Mouse (Mus musculus): ENCODE data around the gene Efcab1. TPM values are rescaled to one million over a fixed set of nuclear protein-coding genes. Genes with fewer than 3 reads are reported as not detected.

Gene Efcab1
- polyA plus RNA-seq, 1 experiment from 2014 or later, result 0.14 TPM

DNA sequence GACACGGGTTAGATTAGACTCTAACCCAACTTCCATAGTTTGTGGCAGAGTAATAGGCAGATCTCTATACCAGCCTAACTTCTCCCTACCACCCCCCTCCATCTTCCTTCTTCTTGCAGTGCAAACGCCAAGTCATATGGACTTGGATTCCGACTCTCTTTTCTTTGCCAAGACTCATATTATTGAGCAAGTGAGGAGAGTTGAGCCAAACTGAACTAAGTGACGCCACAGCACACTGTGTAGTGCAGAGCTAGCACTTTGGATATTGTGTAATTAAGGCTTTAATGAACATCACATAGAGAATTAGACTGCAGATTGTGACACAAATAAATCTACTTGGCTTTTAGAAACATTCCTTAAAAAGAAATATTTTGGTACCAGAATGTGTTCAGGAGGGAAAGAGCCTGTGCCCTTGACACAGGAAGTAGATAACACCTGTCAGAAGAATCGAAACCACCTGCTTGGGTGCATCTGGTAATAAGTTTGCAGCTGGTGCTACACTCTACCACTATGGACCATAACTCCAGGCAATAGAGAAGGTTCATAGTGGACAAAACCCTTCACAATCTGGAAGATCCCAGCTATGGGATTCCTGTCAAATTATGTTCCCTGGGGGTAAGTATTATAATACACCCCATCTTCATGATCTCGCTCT, 83.3 kb downstream of the Efcab1 start:
- Histone ChIP-seq H3K27ac (ENCODE audit: low read depth) (no peak overlapping the region), H3K4me1 (ENCODE audit: insufficient read depth) (no peaks in the 10 kb centered on the region), H3K4me2 (ENCODE audit: low read depth, low read length) (no peak overlapping the region), H3K9me3 (ENCODE audit: low read length) (no peaks in the 10 kb centered on the region), H3K27me3 (ENCODE audit: insufficient read depth, low read length) (no peaks in the 10 kb centered on the region), H3K4me3 (ENCODE audit: low read depth, low read length) (no peak overlapping the region), H3K9ac (replicated peaks) (no peak overlapping the region), H3K36me3 (replicated peaks; ENCODE audit: insufficient read depth, low read length) (no peaks in the 10 kb centered on the region)
- 66% methylated on average over 6 of the region's 6 CpGs for WGBS (ENCODE audit: insufficient replicate concordance)
- no peak for ATAC-seq
- TF ChIP-seq EP300 (IDR thresholded peaks at IDR 0.05; ENCODE audit: low read depth), result no peak
- TF ChIP-seq CTCF (IDR thresholded peaks at IDR 0.05; ENCODE audit: low read depth), result no peak
- no peak for DNase-seq

DNA sequence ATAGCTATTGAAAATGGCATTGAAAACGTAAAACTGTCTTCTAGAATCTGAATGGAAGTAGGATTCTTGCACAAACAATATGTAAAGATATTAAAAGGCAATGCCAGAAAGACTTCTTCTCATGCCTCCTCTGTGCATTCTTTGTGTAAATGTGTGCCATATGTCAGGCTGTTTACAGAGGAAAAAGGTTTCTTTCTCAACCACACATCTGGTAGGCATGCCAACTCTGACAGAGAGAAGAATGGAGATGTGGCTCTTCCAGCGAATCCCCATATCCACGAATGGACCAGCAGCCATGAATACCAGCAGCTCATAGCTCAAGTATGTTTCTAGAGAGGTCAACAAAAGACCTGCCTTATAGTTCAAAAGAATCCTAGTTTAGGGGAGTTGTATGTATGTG, 84.6 kb downstream of the Efcab1 start:
- WGBS (ENCODE audit: insufficient replicate concordance), result 67% methylated on average over 3 of the region's 3 CpGs
- ATAC-seq, result no peak
- Histone ChIP-seq H3K9ac (replicated peaks) (no peak overlapping the region), H3K9me3 (ENCODE audit: low read length) (no peaks in the 10 kb centered on the region), H3K4me1 (ENCODE audit: insufficient read depth) (no peaks in the 10 kb centered on the region), H3K27ac (ENCODE audit: low read depth) (no peak overlapping the region), H3K4me2 (ENCODE audit: low read depth, low read length) (no peak overlapping the region), H3K27me3 (ENCODE audit: insufficient read depth, low read length) (no peaks in the 10 kb centered on the region), H3K4me3 (ENCODE audit: low read depth, low read length) (no peak overlapping the region), H3K36me3 (replicated peaks; ENCODE audit: insufficient read depth, low read length) (no peaks in the 10 kb centered on the region)
- TF ChIP-seq CTCF (IDR thresholded peaks at IDR 0.05; ENCODE audit: low read depth), result no peak
- no peak for TF ChIP-seq EP300 (IDR thresholded peaks at IDR 0.05; ENCODE audit: low read depth)
- DNase-seq, result no peak

DNA sequence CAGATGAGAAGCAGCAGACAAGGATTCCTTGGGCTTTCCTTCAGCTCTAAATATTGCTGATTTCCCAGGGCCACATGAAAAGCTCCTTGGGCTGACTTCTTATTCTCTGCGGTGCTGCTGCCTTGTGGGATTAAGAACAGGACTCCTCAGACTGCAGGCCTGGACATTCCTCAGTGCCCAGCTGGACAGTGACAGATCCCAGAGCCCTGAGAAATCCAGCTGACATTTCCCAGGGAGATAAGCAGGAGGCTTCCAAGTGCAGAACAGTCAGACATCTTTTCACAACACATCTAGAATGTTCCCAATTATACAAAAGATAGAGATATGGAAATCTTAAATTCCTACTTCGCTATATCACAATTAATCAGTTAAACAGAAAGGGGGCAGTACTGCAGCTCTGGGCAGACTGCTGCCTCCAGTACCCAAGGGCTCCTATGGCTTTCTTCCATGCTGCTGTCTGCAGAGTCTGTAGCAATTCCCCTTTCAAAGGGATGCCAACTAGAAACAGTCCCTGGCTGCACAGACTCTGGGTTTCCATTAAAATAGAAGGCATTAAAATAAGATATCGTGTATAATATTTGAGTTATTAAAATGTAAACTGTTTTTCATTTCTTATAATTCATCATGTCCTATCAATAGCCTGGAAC, 86.2 kb downstream of the Efcab1 start:
- Histone ChIP-seq H3K36me3 (replicated peaks; ENCODE audit: insufficient read depth, low read length) (no peaks in the 10 kb centered on the region), H3K4me1 (ENCODE audit: insufficient read depth) (no peaks in the 10 kb centered on the region)

DNA sequence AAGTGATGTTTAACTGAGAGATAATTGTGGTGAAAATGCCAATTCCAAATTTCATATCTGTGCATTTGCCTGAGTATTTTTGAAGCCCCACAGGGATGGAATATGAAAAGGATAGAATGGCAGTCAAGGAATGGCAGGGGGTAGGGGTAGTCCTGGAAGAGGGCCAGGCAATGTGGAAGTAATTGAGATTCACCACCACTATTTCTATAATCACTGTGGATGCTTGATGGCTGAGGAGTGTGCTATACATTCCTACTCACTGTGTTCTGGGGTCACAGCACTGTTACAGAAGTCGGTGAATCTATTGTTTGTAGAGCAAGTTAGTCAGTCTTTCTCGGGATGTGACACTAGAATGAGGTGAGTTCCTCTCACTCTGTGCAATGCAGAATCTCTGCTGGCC, 108.3 kb downstream of the Efcab1 start:
- H3K4me3 ChIP-seq (ENCODE audit: low read depth, low read length), result no peak overlapping the region
- no peak for ATAC-seq
- H3K27me3 ChIP-seq (ENCODE audit: insufficient read depth, low read length), result no peaks in the 10 kb centered on the region

More for the DNA sequence above, 86.2 kb downstream of the Efcab1 start:
- no peaks in the 10 kb centered on the region for H3K9me3 ChIP-seq (ENCODE audit: low read length)
- no peak overlapping the region for H3K4me3 ChIP-seq (ENCODE audit: low read depth, low read length)
- DNase-seq (no peak), ATAC-seq (no peak)
- TF ChIP-seq EP300 (IDR thresholded peaks at IDR 0.05; ENCODE audit: low read depth), result no peak
- TF ChIP-seq CTCF (IDR thresholded peaks at IDR 0.05; ENCODE audit: low read depth), result no peak
- WGBS (ENCODE audit: insufficient replicate concordance), result 58% methylated on average over 3 of the region's 3 CpGs
- no peak overlapping the region for H3K9ac ChIP-seq (replicated peaks)
- H3K27ac ChIP-seq (ENCODE audit: low read depth), result no peak overlapping the region
- H3K27me3 ChIP-seq (ENCODE audit: insufficient read depth, low read length), result no peaks in the 10 kb centered on the region
- H3K4me2 ChIP-seq (ENCODE audit: low read depth, low read length), result no peak overlapping the region

More for the DNA sequence above, 108.3 kb downstream of the Efcab1 start:
- Histone ChIP-seq H3K9me3 (ENCODE audit: low read length) (no peaks in the 10 kb centered on the region), H3K27ac (ENCODE audit: low read depth) (no peak overlapping the region), H3K9ac (replicated peaks) (no peak overlapping the region), H3K4me2 (ENCODE audit: low read depth, low read length) (no peak overlapping the region), H3K36me3 (replicated peaks; ENCODE audit: insufficient read depth, low read length) (no peaks in the 10 kb centered on the region), H3K4me1 (ENCODE audit: insufficient read depth) (no peaks in the 10 kb centered on the region)
- DNase-seq, result no peak
- 74% methylated on average over 2 of the region's 2 CpGs for WGBS (ENCODE audit: insufficient replicate concordance)
- TF ChIP-seq EP300 (IDR thresholded peaks at IDR 0.05; ENCODE audit: low read depth) (no peak), CTCF (IDR thresholded peaks at IDR 0.05; ENCODE audit: low read depth) (no peak)
